Mouse (Mus musculus) forebrain, embryonic 11.5 days (tissue): ENCODE results near the gene Mrps18c. TPM values are rescaled to one million over a fixed set of nuclear protein-coding genes. Genes with fewer than 3 reads are reported as not detected.

Experiments used
- ATAC-seq: fragments of 200-750 bp; cut with Nextera tagmentation; replicated peaks from 2 replicates; pipeline ENCODE4 v1.8.0; 2017; ENCODE audit warnings: moderate TSS enrichment; ENCODE audit not compliant: low FRiP score
- DNase-seq: peaks from one replicate; pipeline ENCODE4 v3.0.0-alpha.2; 2017; ENCODE audit warnings: low spot score
- H3K27ac ChIP-seq: fragments of 300-500 bp; sonication (generic); 2 replicates; pipeline ENCODE4 v1.5.1; 2014; ENCODE audit warnings: low read depth, low read length
- H3K27me3 ChIP-seq: fragments of 300-500 bp; sonication (generic); 2 replicates; pipeline ENCODE4 v1.6.1; 2014; ENCODE audit warnings: mild to moderate bottlenecking, low read length, mixed read lengths; ENCODE audit not compliant: control insufficient read depth, insufficient read depth
- H3K36me3 ChIP-seq: fragments of 300-500 bp; sonication (generic); 2 replicates; pipeline ENCODE4 v1.6.1; 2014; ENCODE audit warnings: mild to moderate bottlenecking, low read length, moderate library complexity, mixed read lengths; ENCODE audit not compliant: control insufficient read depth, insufficient read depth
- H3K4me1 ChIP-seq: fragments of 300-500 bp; sonication (generic); replicated peaks from 2 replicates; pipeline ENCODE4 v1.6.1; 2014; ENCODE audit warnings: low read length, mixed read lengths; ENCODE audit not compliant: control insufficient read depth, insufficient read depth
- H3K4me2 ChIP-seq: fragments of 300-500 bp; sonication (generic); 2 replicates; pipeline ENCODE4 v1.6.1; 2014; ENCODE audit warnings: low read depth, mild to moderate bottlenecking, low read length, moderate library complexity, mixed read lengths; ENCODE audit not compliant: severe bottlenecking
- H3K4me3 ChIP-seq: fragments of 300-500 bp; sonication (generic); 2 replicates; pipeline ENCODE4 v1.5.1; 2014; ENCODE audit warnings: low read depth, low read length
- H3K9ac ChIP-seq: fragments of 300-500 bp; sonication (generic); 2 replicates; pipeline ENCODE4 v1.6.1; 2014; ENCODE audit warnings: low read length
- H3K9me3 ChIP-seq: fragments of 300-500 bp; sonication (generic); 2 replicates; pipeline ENCODE4 v1.6.1; 2016; ENCODE audit warnings: low read length, mixed read lengths; ENCODE audit not compliant: control insufficient read depth
- WGBS: fragments of 180-500 bp; shearing (Covaris S2); extraction: QIAGEN DNeasy Blood & Tissue Kit; methylation state at CpG from one replicate; pipeline ENCODE4 v1.1.7; 2014; 5-methylcytosine and 5-hydroxymethylcytosine counted together
- polyA plus RNA-seq: library from polyadenylated mRNA; unstranded; fragments of >200 nt; fragmentation: Nextera tagmentation; extraction: Ambion mirVana; gene quantifications from 2 replicates; pipeline ENCODE4 v1.2.1, GENCODE M21; 2014

The Mrps18c gene
- polyA plus RNA-seq, 1 experiment from 2014 or later = 175 TPM

GRCm38 (mm10) chr5:100853963-100854362 lies 55.5 kb downstream of the Mrps18c start:
- WGBS = 89% methylated on average over 4 of the region's 4 CpGs
- Histone ChIP-seq H3K4me1 (no peaks in the 10 kb centered on the region), H3K4me3 (no peak overlapping the region), H3K27me3 (no peaks in the 10 kb centered on the region), H3K27ac (no peak overlapping the region), H3K9me3 (no peaks in the 10 kb centered on the region), H3K9ac (no peak overlapping the region), H3K4me2 (no peak overlapping the region), H3K36me3 (no peaks in the 10 kb centered on the region)
- ATAC-seq (no peak), DNase-seq (no peak)

Other genes with a start within 250 kb of the Mrps18c start
- gene Plac8, start 226.4 kb upstream of the Mrps18c start, polyA plus RNA-seq = 1.3 and 1.4 TPM in 2 replicates
- 50.8 and 64.5 TPM in 2 replicates for gene Coq2, start 123.5 kb upstream of the Mrps18c start, polyA plus RNA-seq
- gene Hpse, start 78.9 kb upstream of the Mrps18c start, polyA plus RNA-seq = 0.72 and 0.83 TPM in 2 replicates
- gene Helq, start within 50 bp of the Mrps18c start, polyA plus RNA-seq = 31.7 and 34.8 TPM in 2 replicates
- 32.3 and 39.5 TPM in 2 replicates for gene Abraxas1, start 22.3 kb downstream of the Mrps18c start, polyA plus RNA-seq
- gene Gpat3, start 47.1 kb downstream of the Mrps18c start, polyA plus RNA-seq = 0.17 and 0.65 TPM in 2 replicates